Mouse (Mus musculus) kidney, postnatal 4 days (tissue): Measurements from ENCODE around the gene Vmn2r85.
A peak's percentile ranks its signal among the peaks of the same experiment; 100 is the strongest.
"Not testable (repeated sequence)": the region's sequence is repeated elsewhere in the genome, so short reads cannot be mapped to it uniquely, and the experiment has no call there.

Experiments used
- DNase-seq, 2 experiments: peaks; one replicate each; pipeline ENCODE4 v3.0.0; 2021; ENCODE audit warnings: mixed read lengths in 2 of 2

Vmn2r85 gene

GRCm38 (mm10) chr10:130429603-130430002 is at the start of gene Vmn2r85:
Vmn2r85 (minus strand) TSS chr10:130429703.
- not testable (repeated sequence) for DNase-seq

- peak; percentile 57 to 63 for DNase-seq
Measured at GRCm38 (mm10) chr10:130470311-130470760, 40.8 kb upstream of the Vmn2r85 start.

GRCm38 (mm10) chr10:130455950-130456349 is 26.4 kb upstream of the Vmn2r85 start, which contains the start of gene Vmn2r86:
Vmn2r86 (minus strand) TSS chr10:130456050.
- not testable (repeated sequence) for DNase-seq

GRCm38 (mm10) chr10:130444776-130445175 is 15.3 kb upstream of the Vmn2r85 start:
- DNase-seq: peak in 1 of 2 experiments; percentile 3

GRCm38 (mm10) chr10:130434185-130434898 is 4.8 kb upstream of the Vmn2r85 start:
- DNase-seq: not testable (repeated sequence)

GRCm38 (mm10) chr10:130422368-130422767 is 7.1 kb downstream of the Vmn2r85 start:
- not testable (repeated sequence) for DNase-seq

GRCm38 (mm10) chr10:130420401-130420800 is 9.1 kb downstream of the Vmn2r85 start:
- no peak for DNase-seq

- DNase-seq: not testable (repeated sequence)
Measured at GRCm38 (mm10) chr10:130419954-130420353, 9.5 kb downstream of the Vmn2r85 start.

GRCm38 (mm10) chr10:130416352-130416751 is 13.2 kb downstream of the Vmn2r85 start:
- not testable (repeated sequence) for DNase-seq

- not testable (repeated sequence) for DNase-seq
Measured at GRCm38 (mm10) chr10:130412167-130412698, 17.3 kb downstream of the Vmn2r85 start.

- no peak for DNase-seq
Measured at GRCm38 (mm10) chr10:130394232-130394631, 35.3 kb downstream of the Vmn2r85 start, which contains the start of gene Vmn2r84. Vmn2r84 (minus strand) TSS chr10:130394332.

- DNase-seq: no peak
Measured at GRCm38 (mm10) chr10:130375145-130375544, 54.4 kb downstream of the Vmn2r85 start.

- DNase-seq: no peak
Measured at GRCm38 (mm10) chr10:130372491-130373173, 56.9 kb downstream of the Vmn2r85 start.

GRCm38 (mm10) chr10:130371644-130372043 is 57.9 kb downstream of the Vmn2r85 start:
- DNase-seq: no peak

- no peak for DNase-seq
Measured at GRCm38 (mm10) chr10:130370005-130370682, 59.4 kb downstream of the Vmn2r85 start.

- no peak for DNase-seq
Measured at GRCm38 (mm10) chr10:130368384-130368783, 61.1 kb downstream of the Vmn2r85 start.

- DNase-seq: no peak
Measured at GRCm38 (mm10) chr10:130364766-130365165, 64.7 kb downstream of the Vmn2r85 start.
